Mouse (Mus musculus): ENCODE data around the gene Serpinf2. TPM values are rescaled to one million over a fixed set of nuclear protein-coding genes. Genes with fewer than 3 reads are reported as not detected.

Gene Serpinf2
- polyA plus RNA-seq, 1 experiment from 2014 or later = not detected

DNA sequence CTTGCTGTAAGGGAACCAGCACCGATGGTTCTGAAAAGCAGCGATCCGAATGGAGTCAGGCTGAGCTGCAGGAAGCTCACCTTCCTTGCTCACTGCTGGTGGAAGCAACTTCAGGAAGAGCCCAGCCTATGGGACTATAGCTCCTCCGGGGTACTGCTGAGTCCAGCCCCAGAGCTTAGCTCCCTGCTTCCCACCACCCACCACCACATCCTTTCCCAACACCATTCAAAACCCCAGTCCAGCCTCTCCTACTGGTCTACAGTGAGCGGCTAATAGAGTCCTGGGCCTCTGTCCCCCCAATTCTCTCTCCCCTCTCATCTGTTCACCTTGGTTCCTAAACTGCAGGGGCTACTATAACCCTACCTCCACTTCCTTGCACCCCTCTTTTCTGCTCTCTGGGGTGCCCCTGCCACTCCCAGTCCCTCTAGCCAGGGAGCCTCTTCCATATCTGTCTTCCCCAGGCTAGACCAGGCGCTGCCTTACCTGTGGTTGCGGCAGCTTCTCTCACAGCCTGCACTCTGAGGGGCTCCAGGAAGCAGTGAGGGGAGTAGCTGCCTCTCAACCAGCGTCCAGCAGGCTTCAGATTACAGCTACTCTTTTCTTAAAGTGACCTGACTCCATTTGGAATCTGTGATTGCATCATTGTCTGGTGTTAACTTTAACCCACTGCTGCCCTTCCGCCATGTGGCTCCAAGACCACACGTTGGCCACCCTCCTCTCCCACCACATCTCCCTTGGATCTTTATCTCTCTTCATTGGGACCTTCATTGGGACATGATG lies 17.2 kb downstream of the Serpinf2 start, which contains the start of gene Serpinf1:
Gene Serpinf1, minus strand, starts transcription at position 689 of the 780 bp plus-strand sequence.
- no peak for ATAC-seq
- no peak within 1 kb of the TSS for H3K9ac ChIP-seq
- no peak within 1 kb of the TSS for H3K27ac ChIP-seq
- H3K27me3 ChIP-seq = no peaks in the 10 kb centered on the region
- H3K9me3 ChIP-seq (replicated peaks) = no peaks in the 10 kb centered on the region
- 53% methylated on average over 10 of the region's 10 CpGs for WGBS
- no peaks in the 10 kb centered on the region for H3K4me1 ChIP-seq
- no peak within 1 kb of the TSS for H3K4me3 ChIP-seq
- no peak within 1 kb of the TSS for H3K4me2 ChIP-seq
- no peaks in the 10 kb centered on the region for H3K36me3 ChIP-seq (ENCODE audit: poor library complexity, severe bottlenecking)

DNA sequence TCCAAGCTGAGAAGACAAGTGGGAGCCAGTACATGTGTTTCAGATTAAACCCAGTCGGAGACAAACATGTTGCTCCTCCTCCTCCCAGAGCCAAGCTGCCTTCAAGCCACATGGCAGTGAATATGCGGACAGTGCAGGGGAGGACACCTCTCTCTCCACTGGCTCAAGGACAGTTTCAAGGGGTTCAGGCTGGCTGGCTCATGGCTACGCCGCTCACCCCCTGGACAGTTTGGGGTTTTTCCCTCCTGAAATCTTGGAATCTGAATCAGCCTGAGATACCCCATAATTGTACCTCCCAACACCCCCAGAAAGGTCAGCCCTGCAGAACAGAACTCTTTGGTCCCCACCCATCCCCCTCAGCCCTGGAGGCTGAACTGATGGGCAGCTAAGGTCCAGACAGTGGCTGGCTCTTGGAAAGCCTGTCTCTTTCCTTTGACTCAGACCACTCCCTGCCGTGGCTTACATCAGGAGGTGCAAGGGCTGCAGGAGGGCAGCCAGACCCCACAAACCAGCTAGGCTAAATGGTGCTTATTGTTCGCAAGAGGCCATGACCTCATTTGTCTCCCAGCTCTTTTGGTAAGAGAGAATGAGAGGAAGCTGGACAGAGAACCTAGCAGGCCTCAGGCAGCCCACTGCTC lies 17.9 kb downstream of the Serpinf2 start:
- Histone ChIP-seq H3K27me3 (no peaks in the 10 kb centered on the region), H3K9me3 (replicated peaks) (no peaks in the 10 kb centered on the region), H3K4me3 (no peak overlapping the region), H3K4me1 (no peaks in the 10 kb centered on the region), H3K4me2 (no peak overlapping the region), H3K9ac (no peak overlapping the region), H3K27ac (no peak overlapping the region), H3K36me3 (ENCODE audit: poor library complexity, severe bottlenecking) (no peaks in the 10 kb centered on the region)
- WGBS = 49% methylated on average over 6 of the region's 6 CpGs
- no peak for ATAC-seq

DNA sequence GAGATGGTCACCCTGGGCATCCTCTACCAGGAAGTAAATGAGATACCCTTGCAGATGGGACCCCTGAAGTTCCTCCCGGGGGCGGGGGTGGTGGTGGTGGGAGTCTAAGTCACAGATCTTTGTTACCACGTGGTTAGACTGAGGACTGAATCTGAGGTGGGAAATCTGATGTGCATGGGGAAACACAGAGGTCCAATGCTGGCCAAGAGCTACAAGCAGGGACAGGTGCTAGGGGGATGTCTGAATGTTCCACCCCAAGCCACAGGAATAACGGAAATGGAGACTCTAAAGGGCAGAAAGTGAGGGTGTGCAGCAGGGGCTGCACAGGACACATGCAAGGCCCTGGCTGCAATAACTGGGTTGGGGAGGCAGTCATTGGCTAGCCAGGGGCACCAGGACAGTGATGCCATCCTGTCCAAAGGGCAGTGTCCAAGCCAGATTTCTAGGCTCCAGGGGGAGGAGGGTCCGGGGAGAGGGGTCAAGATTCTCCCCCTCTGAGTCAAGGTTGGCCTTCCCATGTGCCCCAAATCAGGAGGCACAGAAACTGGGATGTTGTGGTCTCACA lies 18.5 kb downstream of the Serpinf2 start:
- no peak for ATAC-seq
- H3K27me3 ChIP-seq = no peaks in the 10 kb centered on the region
- no peaks in the 10 kb centered on the region for H3K9me3 ChIP-seq (replicated peaks)
- H3K27ac ChIP-seq = no peak overlapping the region
- no peak overlapping the region for H3K4me2 ChIP-seq
- no peak overlapping the region for H3K4me3 ChIP-seq
- H3K4me1 ChIP-seq = no peaks in the 10 kb centered on the region
- H3K9ac ChIP-seq = no peak overlapping the region
- no peaks in the 10 kb centered on the region for H3K36me3 ChIP-seq (ENCODE audit: poor library complexity, severe bottlenecking)
- WGBS = 58% methylated on average over 5 of the region's 5 CpGs

DNA sequence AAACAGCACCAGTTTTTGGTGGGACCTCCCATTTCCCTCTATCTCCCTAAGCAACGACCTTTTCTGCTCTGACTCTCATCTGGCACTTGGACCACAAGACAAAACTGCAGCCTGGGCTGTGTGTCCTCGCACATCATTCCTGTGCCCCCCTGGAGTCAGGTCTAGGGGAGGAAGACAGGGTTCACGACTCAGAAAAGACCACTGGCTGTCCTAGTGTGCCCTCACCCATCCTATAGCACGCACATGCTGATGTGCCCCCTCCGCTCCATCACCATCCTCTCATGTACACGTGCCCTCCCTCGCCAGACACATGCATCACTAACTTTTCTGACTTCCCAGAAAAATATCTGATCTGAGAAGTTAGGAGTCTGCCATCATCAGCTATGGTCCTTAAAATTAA lies 19.4 kb downstream of the Serpinf2 start:
- Histone ChIP-seq H3K27ac (no peak overlapping the region), H3K9ac (no peak overlapping the region), H3K4me2 (no peak overlapping the region), H3K4me3 (no peak overlapping the region), H3K27me3 (no peaks in the 10 kb centered on the region), H3K4me1 (no peaks in the 10 kb centered on the region), H3K36me3 (ENCODE audit: poor library complexity, severe bottlenecking) (no peaks in the 10 kb centered on the region), H3K9me3 (replicated peaks) (no peaks in the 10 kb centered on the region)
- 91% methylated on average over 7 of the region's 7 CpGs for WGBS
- no peak for ATAC-seq

DNA sequence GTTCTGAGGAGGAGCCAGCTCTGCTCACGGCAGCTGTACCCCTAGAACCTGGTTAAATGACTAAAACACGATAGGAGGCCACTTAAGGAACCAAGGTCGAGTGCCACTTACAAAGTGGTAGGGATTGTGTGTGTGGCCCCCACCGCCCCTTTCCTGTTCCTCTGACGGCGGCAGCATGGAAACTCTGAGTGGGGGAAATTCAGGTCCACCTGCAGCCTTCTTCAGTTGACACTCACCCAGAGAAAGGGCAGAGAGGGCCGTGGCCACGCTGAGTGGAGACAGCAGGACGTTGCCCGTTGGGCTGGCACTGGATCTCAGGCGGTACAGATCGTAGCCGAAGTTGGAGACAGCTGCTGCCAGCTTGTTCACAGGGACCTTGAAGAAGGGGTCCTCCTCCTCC lies 23.4 kb downstream of the Serpinf2 start:
- Histone ChIP-seq H3K9me3 (replicated peaks) (no peaks in the 10 kb centered on the region), H3K36me3 (ENCODE audit: poor library complexity, severe bottlenecking) (no peaks in the 10 kb centered on the region), H3K27ac (no peak overlapping the region), H3K4me2 (no peak overlapping the region), H3K27me3 (no peaks in the 10 kb centered on the region), H3K4me3 (no peak overlapping the region), H3K9ac (no peak overlapping the region), H3K4me1 (no peaks in the 10 kb centered on the region)
- WGBS = 92% methylated on average over 13 of the region's 13 CpGs
- ATAC-seq = no peak

DNA sequence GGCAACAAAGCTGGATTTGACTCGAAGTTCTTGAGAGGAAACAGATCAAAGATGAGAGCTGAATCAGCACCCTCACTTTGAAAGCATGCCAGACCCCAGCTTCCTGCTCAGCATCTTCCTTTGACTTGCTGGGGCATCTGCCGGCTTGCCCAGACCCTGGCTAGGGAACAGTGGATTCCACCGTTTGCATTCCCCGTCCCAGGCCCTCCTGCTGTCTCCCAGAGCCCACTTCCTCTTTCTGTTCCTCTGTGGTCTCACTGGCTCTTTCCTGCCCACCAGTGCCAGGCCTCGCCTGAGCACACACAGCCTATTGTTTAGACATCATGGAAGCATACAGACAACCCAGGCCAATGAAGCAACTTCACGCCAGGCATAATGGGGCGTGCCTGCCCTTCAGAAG lies 24.3 kb downstream of the Serpinf2 start:
- H3K27me3 ChIP-seq = no peaks in the 10 kb centered on the region
- no peak overlapping the region for H3K9ac ChIP-seq
- H3K4me2 ChIP-seq = no peak overlapping the region
- H3K9me3 ChIP-seq (replicated peaks) = no peaks in the 10 kb centered on the region
- H3K36me3 ChIP-seq (ENCODE audit: poor library complexity, severe bottlenecking) = no peaks in the 10 kb centered on the region
- no peak overlapping the region for H3K4me3 ChIP-seq
- H3K4me1 ChIP-seq = no peaks in the 10 kb centered on the region
- no peak overlapping the region for H3K27ac ChIP-seq
- no peak for ATAC-seq
- WGBS = 53% methylated on average over 7 of the region's 7 CpGs

DNA sequence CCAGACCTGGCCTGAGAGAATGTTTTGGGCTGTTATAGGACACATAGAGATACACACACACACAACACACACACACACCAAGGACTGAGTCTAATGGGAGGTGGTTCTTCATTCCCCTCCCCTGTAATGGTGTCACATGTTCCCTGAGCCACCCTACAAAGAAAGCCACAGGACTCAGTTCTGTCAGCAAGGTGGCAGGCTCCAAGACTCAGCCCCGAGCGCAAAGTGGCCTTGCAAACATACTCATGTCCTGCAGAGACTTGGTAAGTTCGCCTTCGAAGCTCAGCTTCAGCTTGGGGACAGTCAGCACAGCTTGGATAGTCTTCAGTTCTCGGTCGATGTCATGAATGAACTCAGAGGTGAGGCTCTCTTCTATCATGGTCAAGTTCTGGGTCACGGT lies 28.8 kb downstream of the Serpinf2 start:
- ATAC-seq = no peak
- Histone ChIP-seq H3K27ac (no peak overlapping the region), H3K4me1 (no peaks in the 10 kb centered on the region), H3K27me3 (no peaks in the 10 kb centered on the region), H3K9me3 (replicated peaks) (no peaks in the 10 kb centered on the region), H3K4me3 (no peak overlapping the region), H3K9ac (no peak overlapping the region), H3K4me2 (no peak overlapping the region), H3K36me3 (ENCODE audit: poor library complexity, severe bottlenecking) (no peaks in the 10 kb centered on the region; the same call in 1 of the 2 replicates)
- 91% methylated on average over 7 of the region's 7 CpGs for WGBS

DNA sequence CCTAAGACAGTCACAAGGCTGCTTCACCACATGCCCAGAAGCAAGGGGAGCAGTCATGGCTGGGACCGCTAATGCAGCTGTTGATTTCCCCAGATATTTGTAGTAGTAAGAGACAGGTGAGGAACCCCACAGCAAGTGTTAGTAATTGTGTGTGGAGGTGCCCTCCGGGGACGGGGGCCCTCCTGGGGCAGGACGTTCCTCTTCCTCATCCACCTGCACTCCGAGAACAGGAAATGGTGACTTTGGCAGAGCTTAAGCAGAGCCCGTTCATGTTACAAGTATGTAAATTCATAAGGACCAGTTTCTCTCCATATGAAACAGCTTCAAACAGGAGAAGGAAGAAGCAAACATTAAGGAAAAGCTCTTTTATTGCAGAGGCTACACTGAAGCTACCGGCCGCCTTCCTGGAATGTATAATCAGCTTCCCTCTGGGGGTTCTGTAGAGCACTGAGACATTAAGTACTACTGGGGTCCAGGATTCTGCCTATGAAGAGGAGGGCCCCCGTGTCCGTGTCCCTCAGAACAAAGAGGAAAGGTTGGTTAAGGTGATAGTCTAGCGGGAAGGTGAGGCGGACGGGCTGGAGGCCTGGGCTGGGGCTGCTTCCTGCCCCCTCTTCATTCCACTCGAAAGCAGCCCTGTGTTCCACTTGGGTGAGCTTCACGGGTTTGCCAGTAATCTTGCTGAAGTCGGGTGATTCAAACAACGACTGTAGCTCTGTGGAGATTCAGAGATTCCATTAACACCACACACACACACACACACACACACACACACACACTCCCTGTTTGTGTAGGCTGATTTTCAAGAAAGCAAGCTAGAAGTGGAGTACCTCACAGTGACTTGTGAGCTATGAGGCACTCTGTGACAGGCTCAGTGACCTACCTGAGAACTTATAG lies 29.5 kb downstream of the Serpinf2 start:
- 81% methylated on average over 17 of the region's 17 CpGs for WGBS
- Histone ChIP-seq H3K4me3 (no peak overlapping the region), H3K4me1 (no peaks in the 10 kb centered on the region), H3K4me2 (no peak overlapping the region), H3K9ac (no peak overlapping the region), H3K9me3 (replicated peaks) (no peaks in the 10 kb centered on the region), H3K27me3 (no peaks in the 10 kb centered on the region), H3K27ac (no peak overlapping the region), H3K36me3 (ENCODE audit: poor library complexity, severe bottlenecking) (no peaks in the 10 kb centered on the region; the same call in 1 of the 2 replicates)
- no peak for ATAC-seq

DNA sequence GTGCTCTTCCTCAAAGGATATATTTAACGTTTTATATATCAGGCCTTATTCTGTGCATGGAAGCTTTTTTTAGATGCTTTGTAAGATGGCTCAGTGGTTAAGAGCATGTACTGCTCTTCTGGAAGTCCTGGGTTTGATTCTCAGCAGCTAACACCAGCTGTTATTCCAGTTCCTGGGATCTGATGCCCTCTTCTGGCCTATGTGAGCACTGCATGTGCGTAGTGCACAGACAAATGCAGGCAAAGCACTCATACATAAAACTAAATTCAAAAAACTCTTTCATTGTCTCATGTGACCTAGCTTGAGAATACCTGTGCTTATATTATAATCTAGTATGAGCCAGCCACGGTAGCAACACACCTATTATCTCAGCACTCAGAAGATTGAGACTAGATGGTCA lies 32.5 kb downstream of the Serpinf2 start:
- Histone ChIP-seq H3K27me3 (no peaks in the 10 kb centered on the region), H3K4me1 (no peaks in the 10 kb centered on the region), H3K27ac (no peak overlapping the region), H3K4me2 (no peak overlapping the region), H3K4me3 (no peak overlapping the region), H3K36me3 (ENCODE audit: poor library complexity, severe bottlenecking) (no peaks in the 10 kb centered on the region; the same call in 1 of the 2 replicates), H3K9ac (no peak overlapping the region), H3K9me3 (replicated peaks) (no peaks in the 10 kb centered on the region)
- WGBS = 39% methylated on average over 3 of the region's 3 CpGs
- no peak for ATAC-seq

DNA sequence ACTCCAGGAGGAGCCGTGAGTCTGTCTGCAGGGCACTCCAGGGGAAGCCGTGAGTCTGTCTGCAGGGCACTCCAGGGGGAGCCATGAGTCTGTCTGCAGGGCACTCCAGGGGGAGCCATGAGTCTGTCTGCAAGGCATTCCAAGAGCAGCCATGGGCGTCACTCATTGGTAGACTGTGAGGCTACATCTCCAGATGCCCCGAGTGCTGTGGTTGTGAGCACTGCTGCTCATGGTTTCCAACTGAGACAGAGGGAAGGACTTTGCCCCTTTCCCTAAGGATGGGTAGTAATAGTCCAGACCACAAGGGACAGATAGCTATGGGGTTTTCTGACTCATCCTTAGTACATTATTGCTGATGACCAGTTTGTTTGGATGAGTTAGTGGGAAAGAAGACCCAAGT lies 33.3 kb downstream of the Serpinf2 start:
- Histone ChIP-seq H3K27me3 (no peaks in the 10 kb centered on the region), H3K9me3 (replicated peaks) (no peaks in the 10 kb centered on the region), H3K36me3 (ENCODE audit: poor library complexity, severe bottlenecking) (peaks cover 2% of the 10 kb centered on the region; the same call in 1 of the 2 replicates), H3K4me1 (no peaks in the 10 kb centered on the region), H3K4me2 (no peak overlapping the region), H3K27ac (no peak overlapping the region), H3K4me3 (no peak overlapping the region), H3K9ac (no peak overlapping the region)
- 74% methylated on average over 4 of the region's 4 CpGs for WGBS
- ATAC-seq = no peak

DNA sequence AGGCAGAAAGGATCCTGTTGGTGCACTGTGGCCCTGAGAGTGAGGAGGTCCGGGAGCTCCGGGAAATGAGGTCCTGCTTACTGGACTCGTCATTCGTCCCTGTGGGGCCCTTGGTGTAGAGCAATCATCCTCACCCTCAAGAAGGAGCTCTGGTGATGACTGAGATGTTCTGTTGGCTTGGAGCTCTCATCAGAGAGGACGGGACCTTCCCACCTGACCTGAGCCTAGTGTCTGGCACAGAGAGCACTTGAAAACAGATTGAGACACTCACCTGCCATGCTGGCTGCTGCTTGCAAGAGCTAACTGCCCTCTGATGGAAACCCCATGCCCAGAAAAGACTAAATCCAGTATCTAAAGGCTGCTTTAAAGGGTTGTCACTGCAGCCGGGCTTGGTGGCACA lies 34.6 kb downstream of the Serpinf2 start:
- Histone ChIP-seq H3K27me3 (no peaks in the 10 kb centered on the region), H3K4me3 (no peak overlapping the region), H3K36me3 (ENCODE audit: poor library complexity, severe bottlenecking) (peaks cover 13% of the 10 kb centered on the region; the same call in 1 of the 2 replicates), H3K4me2 (no peak overlapping the region), H3K27ac (no peak overlapping the region), H3K4me1 (no peaks in the 10 kb centered on the region), H3K9me3 (replicated peaks) (no peaks in the 10 kb centered on the region), H3K9ac (no peak overlapping the region)
- ATAC-seq = no peak
- 88% methylated on average over 6 of the region's 6 CpGs for WGBS
